Mouse (Mus musculus) midbrain, embryonic 11.5 days (tissue): ENCODE data around the gene Senp1. TPM values are rescaled to one million over a fixed set of nuclear protein-coding genes. Genes with fewer than 3 reads are reported as not detected.
A peak's percentile ranks its signal among the peaks of the same experiment; 100 is the strongest.

ENCODE experiments used
- ATAC-seq: fragments of 200-750 bp; cut with Nextera tagmentation; 2 replicates; pipeline ENCODE4 v1.8.0; 2017; ENCODE audit warnings: moderate TSS enrichment, moderate library complexity; ENCODE audit not compliant: low FRiP score
- DNase-seq: peaks from one replicate; pipeline ENCODE4 v3.0.0; 2015; ENCODE audit warnings: low spot score; ENCODE audit errors: missing footprints
- H3K27ac ChIP-seq: fragments of 300-500 bp; sonication (generic); 2 replicates; pipeline ENCODE4 v1.5.1; 2014; ENCODE audit warnings: low read depth, low read length
- H3K27me3 ChIP-seq: fragments of 300-500 bp; sonication (generic); 2 replicates; pipeline ENCODE4 v1.6.1; 2014; ENCODE audit warnings: mild to moderate bottlenecking, low read length, moderate library complexity, mixed read lengths; ENCODE audit not compliant: control insufficient read depth, insufficient read depth
- H3K36me3 ChIP-seq: fragments of 300-500 bp; sonication (generic); 2 replicates; pipeline ENCODE4 v1.6.1; 2014; ENCODE audit warnings: mild to moderate bottlenecking, low read length, moderate library complexity, mixed read lengths; ENCODE audit not compliant: control insufficient read depth, insufficient read depth
- H3K4me1 ChIP-seq: fragments of 300-500 bp; sonication (generic); 2 replicates; pipeline ENCODE4 v1.6.1; 2014; ENCODE audit warnings: low read length; ENCODE audit not compliant: control insufficient read depth, insufficient read depth
- H3K4me2 ChIP-seq: fragments of 300-500 bp; sonication (generic); 2 replicates; pipeline ENCODE4 v1.6.1; 2014; ENCODE audit warnings: mild to moderate bottlenecking, moderate library complexity
- H3K4me3 ChIP-seq: fragments of 300-500 bp; sonication (generic); 2 replicates; pipeline ENCODE4 v1.5.1; 2014; ENCODE audit warnings: low read depth, low read length
- H3K9ac ChIP-seq: fragments of 300-500 bp; sonication (generic); 2 replicates; pipeline ENCODE4 v1.6.1; 2014; ENCODE audit warnings: low read length
- H3K9me3 ChIP-seq: fragments of 300-500 bp; sonication (generic); 2 replicates; pipeline ENCODE4 v1.6.1; 2016; ENCODE audit warnings: low read length; ENCODE audit not compliant: control insufficient read depth
- WGBS: fragments of 180-500 bp; shearing (Covaris S2); extraction: QIAGEN DNeasy Blood & Tissue Kit; methylation state at CpG from one replicate; pipeline ENCODE4 v1.1.7; 2014; 5-methylcytosine and 5-hydroxymethylcytosine counted together
- polyA plus RNA-seq: library from polyadenylated mRNA; unstranded; fragments of >200 nt; fragmentation: Nextera tagmentation; extraction: Ambion mirVana; gene quantifications from 2 replicates; pipeline ENCODE4 v1.2.1, GENCODE M21; 2014

The Senp1 gene
- polyA plus RNA-seq, 1 experiment from 2014 or later, result 46.2 TPM

GRCm38 (mm10) chr15:98002991-98003821 lies 90.3 kb downstream of the Senp1 start:
- peaks cover 43% of the 10 kb centered on the region for H3K4me1 ChIP-seq
- peak overlapping the region; percentile 58 for H3K4me3 ChIP-seq
- peaks cover 4% of the 10 kb centered on the region; the same call in 1 of the 2 replicates for H3K36me3 ChIP-seq
- H3K27ac ChIP-seq, result peak overlapping the region; percentile 91
- no peaks in the 10 kb centered on the region for H3K27me3 ChIP-seq
- peak overlapping the region; percentile 89 for H3K9ac ChIP-seq
- DNase-seq (peak; percentile 97), ATAC-seq (0 out of 2 replicates have a peak, but pooled peaks have one; percentile 8)
- peak overlapping the region; percentile 91 for H3K4me2 ChIP-seq
- H3K9me3 ChIP-seq, result no peaks in the 10 kb centered on the region
- WGBS, result under 1% methylated on average over 42 of the region's 42 CpGs

- H3K27me3 ChIP-seq, result no peaks in the 10 kb centered on the region
- WGBS, result under 1% methylated on average over 41 of the region's 42 CpGs
- peaks cover 43% of the 10 kb centered on the region for H3K4me1 ChIP-seq
- peak overlapping the region; percentile 58 for H3K4me3 ChIP-seq
- H3K4me2 ChIP-seq, result peak overlapping the region; percentile 91
- H3K9ac ChIP-seq, result peak overlapping the region; percentile 89
- DNase-seq, result peak; percentile 95
- H3K36me3 ChIP-seq, result peaks cover 7% of the 10 kb centered on the region; the same call in 1 of the 2 replicates
- H3K27ac ChIP-seq, result peak overlapping the region; percentile 91
- ATAC-seq, result peak; percentile 67
- H3K9me3 ChIP-seq, result no peaks in the 10 kb centered on the region
These were observed 91.2 kb downstream of the Senp1 start for GRCm38 (mm10) chr15:98002113-98002990.

- DNase-seq, result peak; percentile 97
- peak overlapping the region; percentile 58 for H3K4me3 ChIP-seq
- H3K9ac ChIP-seq, result peak overlapping the region; percentile 89
- peak overlapping the region; percentile 91 for H3K27ac ChIP-seq
- peak overlapping the region; percentile 91 for H3K4me2 ChIP-seq
- under 1% methylated on average over 37 of the region's 37 CpGs for WGBS
- H3K36me3 ChIP-seq, result peaks cover 10% of the 10 kb centered on the region
- no peaks in the 10 kb centered on the region for H3K9me3 ChIP-seq
- peak; percentile 34 for ATAC-seq
- peaks cover 43% of the 10 kb centered on the region for H3K4me1 ChIP-seq
- no peaks in the 10 kb centered on the region for H3K27me3 ChIP-seq
These were observed 92.0 kb downstream of the Senp1 start for GRCm38 (mm10) chr15:98001321-98002112.

- Histone ChIP-seq H3K27ac (peak overlapping the region; percentile 7; the same call in 1 of the 2 replicates), H3K4me2 (peak overlapping the region; percentile 91; the same call in 1 of the 2 replicates), H3K9me3 (no peaks in the 10 kb centered on the region), H3K4me3 (no peak overlapping the region), H3K9ac (peak overlapping the region; percentile 26; the same call in 1 of the 2 replicates), H3K27me3 (no peaks in the 10 kb centered on the region), H3K36me3 (peaks cover 18% of the 10 kb centered on the region), H3K4me1 (peaks cover 38% of the 10 kb centered on the region)
- ATAC-seq (no peak), DNase-seq (peak; percentile 90)
- WGBS, result 9% methylated on average over 7 of the region's 7 CpGs
These were observed 93.6 kb downstream of the Senp1 start for GRCm38 (mm10) chr15:97999991-98000390.

- no peaks in the 10 kb centered on the region for H3K27me3 ChIP-seq
These were observed 94.0 kb downstream of the Senp1 start for GRCm38 (mm10) chr15:97999546-97999945.

GRCm38 (mm10) chr15:97996716-97997256 lies 96.8 kb downstream of the Senp1 start:
- H3K27ac ChIP-seq, result no peak overlapping the region
- ATAC-seq (no peak), DNase-seq (no peak)
- H3K36me3 ChIP-seq, result peaks cover 20% of the 10 kb centered on the region
- H3K4me3 ChIP-seq, result no peak overlapping the region
- WGBS, result 91% methylated on average over 13 of the region's 13 CpGs
- no peak overlapping the region for H3K4me2 ChIP-seq
- no peaks in the 10 kb centered on the region for H3K9me3 ChIP-seq
- H3K9ac ChIP-seq, result no peak overlapping the region
- peaks cover 45% of the 10 kb centered on the region for H3K4me1 ChIP-seq
- H3K27me3 ChIP-seq, result no peaks in the 10 kb centered on the region

More at GRCm38 (mm10) chr15:97999546-97999945, 94.0 kb downstream of the Senp1 start:
- H3K9ac ChIP-seq, result peak overlapping the region; percentile 26; the same call in 1 of the 2 replicates
- 26% methylated on average over 13 of the region's 13 CpGs for WGBS
- ATAC-seq, result no peak
- H3K4me1 ChIP-seq, result peaks cover 34% of the 10 kb centered on the region
- no peak overlapping the region; the same call in 1 of the 2 replicates for H3K4me2 ChIP-seq
- H3K9me3 ChIP-seq, result no peaks in the 10 kb centered on the region
- DNase-seq, result no peak
- peaks cover 20% of the 10 kb centered on the region for H3K36me3 ChIP-seq
- peak overlapping the region; percentile 7; the same call in 1 of the 2 replicates for H3K27ac ChIP-seq
- H3K4me3 ChIP-seq, result no peak overlapping the region

- H3K9ac ChIP-seq, result peak overlapping the region; percentile 63
- no peak overlapping the region for H3K4me3 ChIP-seq
- peaks cover 18% of the 10 kb centered on the region for H3K36me3 ChIP-seq
- ATAC-seq (peak; percentile 88), DNase-seq (peak; percentile 98)
- 4% methylated on average over 18 of the region's 18 CpGs for WGBS
- H3K27ac ChIP-seq, result peak overlapping the region; percentile 98
- H3K4me2 ChIP-seq, result peak overlapping the region; percentile 39
- H3K9me3 ChIP-seq, result no peaks in the 10 kb centered on the region
- H3K27me3 ChIP-seq, result no peaks in the 10 kb centered on the region; the same call in 1 of the 2 replicates
- H3K4me1 ChIP-seq, result peaks cover 51% of the 10 kb centered on the region
These were observed 100.7 kb downstream of the Senp1 start for GRCm38 (mm10) chr15:97992712-97993286.
